Mouse (Mus musculus): ENCODE data around the gene Foxn3. TPM values are rescaled to one million over a fixed set of nuclear protein-coding genes. Genes with fewer than 3 reads are reported as not detected.

Foxn3 gene
- polyA plus RNA-seq, 1 experiment from 2014 or later: 81.4 TPM

- no peaks in the 10 kb centered on the region for H3K36me3 ChIP-seq (ENCODE audit: control insufficient read depth, insufficient read depth, low read length)
- H3K9ac ChIP-seq (replicated peaks; ENCODE audit: low read length): no peak overlapping the region
- ATAC-seq (ENCODE audit: low FRiP score, low TSS enrichment) (no peak), DNase-seq (no peak)
- no peaks in the 10 kb centered on the region for H3K27me3 ChIP-seq (ENCODE audit: control insufficient read depth, insufficient read depth, low read length)
- peaks cover 50% of the 10 kb centered on the region for H3K4me1 ChIP-seq (ENCODE audit: control insufficient read depth, insufficient read depth, low read length)
- peak overlapping the region; percentile 54; the same call in 1 of the 2 replicates for H3K27ac ChIP-seq (replicated peaks; ENCODE audit: low read depth, low read length)
- no peak overlapping the region for H3K4me3 ChIP-seq (replicated peaks; ENCODE audit: low read depth, low read length)
- no peaks in the 10 kb centered on the region for H3K9me3 ChIP-seq (ENCODE audit: control insufficient read depth, low read length)
- 63% methylated on average over 11 of the region's 11 CpGs for WGBS
- no peak overlapping the region for H3K4me2 ChIP-seq (ENCODE audit: low read length)
Measured at GRCm38 (mm10) chr12:99308541-99309089, 254.8 kb downstream of the Foxn3 start.

- no peak for DNase-seq
- Histone ChIP-seq H3K36me3 (ENCODE audit: control insufficient read depth, insufficient read depth, low read length) (no peaks in the 10 kb centered on the region), H3K27ac (replicated peaks; ENCODE audit: low read depth, low read length) (peak overlapping the region; percentile 66), H3K9ac (replicated peaks; ENCODE audit: low read length) (peak overlapping the region; percentile 10; the same call in 1 of the 2 replicates), H3K4me2 (ENCODE audit: low read length) (no peak overlapping the region), H3K4me3 (replicated peaks; ENCODE audit: low read depth, low read length) (no peak overlapping the region), H3K4me1 (ENCODE audit: control insufficient read depth, insufficient read depth, low read length) (peaks cover 56% of the 10 kb centered on the region), H3K9me3 (ENCODE audit: control insufficient read depth, low read length) (no peaks in the 10 kb centered on the region), H3K27me3 (ENCODE audit: control insufficient read depth, insufficient read depth, low read length) (no peaks in the 10 kb centered on the region)
- 41% methylated on average over 6 of the region's 6 CpGs for WGBS
- no peak for ATAC-seq (ENCODE audit: low FRiP score, low TSS enrichment)
Measured at GRCm38 (mm10) chr12:99306536-99307204, 256.7 kb downstream of the Foxn3 start.

- Histone ChIP-seq H3K4me2 (ENCODE audit: low read length) (no peak overlapping the region), H3K27me3 (ENCODE audit: control insufficient read depth, insufficient read depth, low read length) (no peaks in the 10 kb centered on the region), H3K4me1 (ENCODE audit: control insufficient read depth, insufficient read depth, low read length) (peaks cover 56% of the 10 kb centered on the region), H3K27ac (replicated peaks; ENCODE audit: low read depth, low read length) (peak overlapping the region; percentile 66), H3K9ac (replicated peaks; ENCODE audit: low read length) (peak overlapping the region; percentile 10; the same call in 1 of the 2 replicates), H3K36me3 (ENCODE audit: control insufficient read depth, insufficient read depth, low read length) (no peaks in the 10 kb centered on the region), H3K4me3 (replicated peaks; ENCODE audit: low read depth, low read length) (no peak overlapping the region), H3K9me3 (ENCODE audit: control insufficient read depth, low read length) (no peaks in the 10 kb centered on the region)
- ATAC-seq (ENCODE audit: low FRiP score, low TSS enrichment): no peak
- no peak for DNase-seq
- 54% methylated on average over 14 of the region's 14 CpGs for WGBS
Measured at GRCm38 (mm10) chr12:99305784-99306535, 257.4 kb downstream of the Foxn3 start.

- no peaks in the 10 kb centered on the region for H3K36me3 ChIP-seq (ENCODE audit: control insufficient read depth, insufficient read depth, low read length)
- H3K9ac ChIP-seq (replicated peaks; ENCODE audit: low read length): no peak overlapping the region
- H3K9me3 ChIP-seq (ENCODE audit: control insufficient read depth, low read length): no peaks in the 10 kb centered on the region
- ATAC-seq (ENCODE audit: low FRiP score, low TSS enrichment): no peak
- H3K27ac ChIP-seq (replicated peaks; ENCODE audit: low read depth, low read length): no peak overlapping the region; the same call in 1 of the 2 replicates
- no peak overlapping the region for H3K4me3 ChIP-seq (replicated peaks; ENCODE audit: low read depth, low read length)
- peaks cover 56% of the 10 kb centered on the region for H3K4me1 ChIP-seq (ENCODE audit: control insufficient read depth, insufficient read depth, low read length)
- no peak for DNase-seq
- H3K4me2 ChIP-seq (ENCODE audit: low read length): no peak overlapping the region
- no peaks in the 10 kb centered on the region for H3K27me3 ChIP-seq (ENCODE audit: control insufficient read depth, insufficient read depth, low read length)
- 43% methylated on average over 2 of the region's 2 CpGs for WGBS
Measured at GRCm38 (mm10) chr12:99305324-99305723, 258.1 kb downstream of the Foxn3 start.

- WGBS: 73% methylated on average over 5 of the region's 5 CpGs
- Histone ChIP-seq H3K9ac (replicated peaks; ENCODE audit: low read length) (no peak overlapping the region), H3K27ac (replicated peaks; ENCODE audit: low read depth, low read length) (peak overlapping the region; percentile 26; the same call in 1 of the 2 replicates), H3K36me3 (ENCODE audit: control insufficient read depth, insufficient read depth, low read length) (no peaks in the 10 kb centered on the region), H3K27me3 (ENCODE audit: control insufficient read depth, insufficient read depth, low read length) (no peaks in the 10 kb centered on the region), H3K9me3 (ENCODE audit: control insufficient read depth, low read length) (no peaks in the 10 kb centered on the region), H3K4me1 (ENCODE audit: control insufficient read depth, insufficient read depth, low read length) (peaks cover 63% of the 10 kb centered on the region), H3K4me3 (replicated peaks; ENCODE audit: low read depth, low read length) (no peak overlapping the region), H3K4me2 (ENCODE audit: low read length) (no peak overlapping the region)
- ATAC-seq (ENCODE audit: low FRiP score, low TSS enrichment): no peak
- no peak for DNase-seq
Measured at GRCm38 (mm10) chr12:99304056-99304455, 259.3 kb downstream of the Foxn3 start.

GRCm38 (mm10) chr12:99303581-99303980 is 259.8 kb downstream of the Foxn3 start:
- H3K4me2 ChIP-seq (ENCODE audit: low read length): no peak overlapping the region
- peaks cover 63% of the 10 kb centered on the region for H3K4me1 ChIP-seq (ENCODE audit: control insufficient read depth, insufficient read depth, low read length)
- no peaks in the 10 kb centered on the region for H3K9me3 ChIP-seq (ENCODE audit: control insufficient read depth, low read length)
- H3K9ac ChIP-seq (replicated peaks; ENCODE audit: low read length): no peak overlapping the region
- H3K27me3 ChIP-seq (ENCODE audit: control insufficient read depth, insufficient read depth, low read length): no peaks in the 10 kb centered on the region
- ATAC-seq (ENCODE audit: low FRiP score, low TSS enrichment) (no peak), DNase-seq (no peak)
- WGBS: 14% methylated on average over 6 of the region's 6 CpGs
- H3K4me3 ChIP-seq (replicated peaks; ENCODE audit: low read depth, low read length): no peak overlapping the region
- peak overlapping the region; percentile 26; the same call in 1 of the 2 replicates for H3K27ac ChIP-seq (replicated peaks; ENCODE audit: low read depth, low read length)
- H3K36me3 ChIP-seq (ENCODE audit: control insufficient read depth, insufficient read depth, low read length): no peaks in the 10 kb centered on the region

GRCm38 (mm10) chr12:99299900-99300299 is 263.5 kb downstream of the Foxn3 start:
- Histone ChIP-seq H3K4me1 (ENCODE audit: control insufficient read depth, insufficient read depth, low read length) (peaks cover 40% of the 10 kb centered on the region), H3K4me3 (replicated peaks; ENCODE audit: low read depth, low read length) (no peak overlapping the region), H3K4me2 (ENCODE audit: low read length) (no peak overlapping the region), H3K9me3 (ENCODE audit: control insufficient read depth, low read length) (no peaks in the 10 kb centered on the region), H3K36me3 (ENCODE audit: control insufficient read depth, insufficient read depth, low read length) (no peaks in the 10 kb centered on the region), H3K27me3 (ENCODE audit: control insufficient read depth, insufficient read depth, low read length) (no peaks in the 10 kb centered on the region), H3K9ac (replicated peaks; ENCODE audit: low read length) (no peak overlapping the region), H3K27ac (replicated peaks; ENCODE audit: low read depth, low read length) (no peak overlapping the region)
- no peak for DNase-seq
- 11% methylated on average over 4 of the region's 4 CpGs for WGBS
- no peak for ATAC-seq (ENCODE audit: low FRiP score, low TSS enrichment)

GRCm38 (mm10) chr12:99298851-99299600 is 264.4 kb downstream of the Foxn3 start:
- 12% methylated on average over 12 of the region's 12 CpGs for WGBS
- ATAC-seq (ENCODE audit: low FRiP score, low TSS enrichment): no peak
- H3K27me3 ChIP-seq (ENCODE audit: control insufficient read depth, insufficient read depth, low read length): no peaks in the 10 kb centered on the region
- H3K4me2 ChIP-seq (ENCODE audit: low read length): no peak overlapping the region
- DNase-seq: peak; percentile 60
- H3K27ac ChIP-seq (replicated peaks; ENCODE audit: low read depth, low read length): peak overlapping the region; percentile 63; the same call in 1 of the 2 replicates
- H3K36me3 ChIP-seq (ENCODE audit: control insufficient read depth, insufficient read depth, low read length): no peaks in the 10 kb centered on the region
- no peak overlapping the region for H3K9ac ChIP-seq (replicated peaks; ENCODE audit: low read length)
- H3K4me3 ChIP-seq (replicated peaks; ENCODE audit: low read depth, low read length): no peak overlapping the region
- H3K4me1 ChIP-seq (ENCODE audit: control insufficient read depth, insufficient read depth, low read length): peaks cover 39% of the 10 kb centered on the region
- H3K9me3 ChIP-seq (ENCODE audit: control insufficient read depth, low read length): no peaks in the 10 kb centered on the region

Data from midbrain, embryonic 14.5 days (tissue).